Mouse (Mus musculus) G1E (cell line): Measurements from ENCODE around the gene Marc2. TPM values are rescaled to one million over a fixed set of nuclear protein-coding genes. Genes with fewer than 3 reads are reported as not detected.

Source experiments
- ATAC-seq: 2 replicates; pipeline ENCODE4 v1.8.0; 2016; ENCODE audit warnings: mild to moderate bottlenecking; ENCODE audit not compliant: insufficient number of reproducible peaks, poor library complexity, low FRiP score, severe bottlenecking; ENCODE audit errors: extremely low read depth
- DNase-seq: peaks from one replicate; pipeline ENCODE4 v3.0.0; 2012; ENCODE audit warnings: low spot score
- H3K27me3 ChIP-seq: 2 replicates; pipeline ENCODE4 v1.6.1; 2012; ENCODE audit warnings: mild to moderate bottlenecking, low read length, inconsistent platforms; ENCODE audit not compliant: insufficient read depth
- H3K36me3 ChIP-seq: replicated peaks from 2 replicates; pipeline ENCODE3; 2012; ENCODE audit warnings: mild to moderate bottlenecking, inconsistent platforms
- H3K4me1 ChIP-seq: 2 replicates; pipeline ENCODE4 v1.6.1; 2012; ENCODE audit warnings: low read depth, low read length, inconsistent platforms, mixed read lengths; ENCODE audit not compliant: insufficient read depth
- H3K4me3 ChIP-seq: 2 replicates; pipeline ENCODE4 v1.5.1; 2012; ENCODE audit warnings: low read depth, mild to moderate bottlenecking, inconsistent platforms, low read length, moderate library complexity, mixed read lengths
- H3K9me3 ChIP-seq: replicated peaks from 2 replicates; pipeline ENCODE4 v1.6.1; 2012; ENCODE audit warnings: inconsistent platforms
- CTCF ChIP-seq: IDR thresholded peaks from 2 replicates; pipeline ENCODE4 v1.5.1; 2012; ENCODE audit warnings: low read depth, low read length, inconsistent platforms, mixed read lengths
- GATA1 ChIP-seq: IDR thresholded peaks from 2 replicates; pipeline ENCODE4 v1.6.1; 2012; ENCODE audit warnings: borderline replicate concordance, low read length, inconsistent platforms, mixed read lengths
- GATA2 ChIP-seq: IDR thresholded peaks from 2 replicates; pipeline ENCODE4 v1.6.1; 2012; ENCODE audit warnings: low read depth, low read length, inconsistent platforms, borderline replicate concordance
- POLR2AphosphoS5 ChIP-seq: IDR thresholded peaks from 2 replicates; pipeline ENCODE4 v1.6.1; 2012; ENCODE audit warnings: low read depth, low read length, inconsistent platforms; ENCODE audit not compliant: insufficient replicate concordance
- TAL1 ChIP-seq: conservative IDR thresholded peaks from 2 replicates; pipeline ENCODE4 v1.6.1; 2012; ENCODE audit warnings: low read depth, low read length, inconsistent platforms, mixed read lengths
- polyA plus RNA-seq: library from polyadenylated mRNA; stranded (reverse); fragments of >175 nt; gene quantifications from 2 replicates; pipeline ENCODE4 v1.2.3, GENCODE M21; 2012
- total RNA-seq, 2 experiments: library from RNA; stranded (forward) in 1 of 2; stranded (reverse) in 1 of 2; fragments of 200-1000 nt in 1 of 2; fragments of >200 nt in 1 of 2; fragmentation: Nextera tagmentation in 1 of 2; gene quantifications; 2 replicates each; pipeline ENCODE4 v1.2.3; 2014 to 2017

The Marc2 gene
- total and polyA plus RNA-seq, 3 experiments, result 39.8 to 62.0 (median 53.5) TPM

GRCm38 (mm10) chr1:184807627-184808417 lies 38.4 kb downstream of the Marc2 start:
- no peak overlapping the region for H3K4me3 ChIP-seq
- peak; percentile 56; the same call in 1 of the 2 replicates for ATAC-seq
- DNase-seq, result no peak

GRCm38 (mm10) chr1:184807123-184807522 lies 39.1 kb downstream of the Marc2 start:
- DNase-seq (no peak), ATAC-seq (no peak)
- no peak overlapping the region for H3K4me3 ChIP-seq
- no peak for TF ChIP-seq POLR2AphosphoS5
- no peak for TF ChIP-seq TAL1
- TF ChIP-seq CTCF, result no peak
- TF ChIP-seq GATA1, result no peak
- no peak for TF ChIP-seq GATA2
- peaks cover 3% of the 10 kb centered on the region for H3K36me3 ChIP-seq
- H3K27me3 ChIP-seq, result peaks cover 4% of the 10 kb centered on the region; the same call in 1 of the 2 replicates
- H3K9me3 ChIP-seq, result no peaks in the 10 kb centered on the region
- 0 out of 2 replicates have a peak, but pooled peaks cover 4% of the 10 kb centered on the region for H3K4me1 ChIP-seq

More at GRCm38 (mm10) chr1:184807627-184808417, 38.4 kb downstream of the Marc2 start:
- Histone ChIP-seq H3K4me1 (0 out of 2 replicates have a peak, but pooled peaks cover 4% of the 10 kb centered on the region), H3K27me3 (peaks cover 4% of the 10 kb centered on the region; the same call in 1 of the 2 replicates), H3K9me3 (no peaks in the 10 kb centered on the region), H3K36me3 (peaks cover 10% of the 10 kb centered on the region)
- TF ChIP-seq TAL1, result no peak
- no peak for TF ChIP-seq POLR2AphosphoS5
- no peak for TF ChIP-seq GATA1
- no peak for TF ChIP-seq CTCF
- TF ChIP-seq GATA2, result no peak

GRCm38 (mm10) chr1:184805749-184806148 lies 40.5 kb downstream of the Marc2 start:
- H3K4me3 ChIP-seq, result no peak overlapping the region
- no peak for ATAC-seq
- peaks cover 4% of the 10 kb centered on the region; the same call in 1 of the 2 replicates for H3K27me3 ChIP-seq
- 0 out of 2 replicates have a peak, but pooled peaks cover 4% of the 10 kb centered on the region for H3K4me1 ChIP-seq
- DNase-seq, result no peak
- TF ChIP-seq GATA2, result no peak
- TF ChIP-seq POLR2AphosphoS5, result no peak
- TF ChIP-seq TAL1, result no peak
- no peak for TF ChIP-seq GATA1
- TF ChIP-seq CTCF, result no peak
- no peaks in the 10 kb centered on the region for H3K9me3 ChIP-seq
- H3K36me3 ChIP-seq, result no peaks in the 10 kb centered on the region

- H3K27me3 ChIP-seq, result no peaks in the 10 kb centered on the region
- no peak for ATAC-seq
- DNase-seq, result no peak
These were observed 52.9 kb downstream of the Marc2 start for GRCm38 (mm10) chr1:184793163-184793876.

GRCm38 (mm10) chr1:184791109-184791508 lies 55.1 kb downstream of the Marc2 start:
- no peak for TF ChIP-seq GATA2
- TF ChIP-seq GATA1, result no peak
- no peak for TF ChIP-seq CTCF
- no peak for TF ChIP-seq POLR2AphosphoS5
- no peak for TF ChIP-seq TAL1
- Histone ChIP-seq H3K27me3 (no peaks in the 10 kb centered on the region), H3K4me3 (no peak overlapping the region), H3K9me3 (no peaks in the 10 kb centered on the region), H3K36me3 (no peaks in the 10 kb centered on the region), H3K4me1 (no peaks in the 10 kb centered on the region)
- ATAC-seq (no peak), DNase-seq (peak; percentile 24)

More at GRCm38 (mm10) chr1:184793163-184793876, 52.9 kb downstream of the Marc2 start:
- H3K4me3 ChIP-seq, result no peak overlapping the region
- TF ChIP-seq GATA2, result no peak
- no peak for TF ChIP-seq TAL1
- no peak for TF ChIP-seq POLR2AphosphoS5
- TF ChIP-seq CTCF, result no peak
- H3K9me3 ChIP-seq, result no peaks in the 10 kb centered on the region
- no peaks in the 10 kb centered on the region for H3K4me1 ChIP-seq
- no peaks in the 10 kb centered on the region for H3K36me3 ChIP-seq

GRCm38 (mm10) chr1:184786376-184787151 lies 59.7 kb downstream of the Marc2 start:
- H3K4me3 ChIP-seq, result no peak overlapping the region
- DNase-seq (no peak), ATAC-seq (no peak)
- no peaks in the 10 kb centered on the region for H3K9me3 ChIP-seq
- TF ChIP-seq CTCF (no peak), POLR2AphosphoS5 (no peak), GATA2 (no peak), TAL1 (no peak), GATA1 (no peak)
- no peaks in the 10 kb centered on the region for H3K4me1 ChIP-seq
- no peaks in the 10 kb centered on the region for H3K36me3 ChIP-seq
- no peaks in the 10 kb centered on the region for H3K27me3 ChIP-seq
